ENCODE assay signal across 8 mouse cellular contexts in the genomic region with DNA sequence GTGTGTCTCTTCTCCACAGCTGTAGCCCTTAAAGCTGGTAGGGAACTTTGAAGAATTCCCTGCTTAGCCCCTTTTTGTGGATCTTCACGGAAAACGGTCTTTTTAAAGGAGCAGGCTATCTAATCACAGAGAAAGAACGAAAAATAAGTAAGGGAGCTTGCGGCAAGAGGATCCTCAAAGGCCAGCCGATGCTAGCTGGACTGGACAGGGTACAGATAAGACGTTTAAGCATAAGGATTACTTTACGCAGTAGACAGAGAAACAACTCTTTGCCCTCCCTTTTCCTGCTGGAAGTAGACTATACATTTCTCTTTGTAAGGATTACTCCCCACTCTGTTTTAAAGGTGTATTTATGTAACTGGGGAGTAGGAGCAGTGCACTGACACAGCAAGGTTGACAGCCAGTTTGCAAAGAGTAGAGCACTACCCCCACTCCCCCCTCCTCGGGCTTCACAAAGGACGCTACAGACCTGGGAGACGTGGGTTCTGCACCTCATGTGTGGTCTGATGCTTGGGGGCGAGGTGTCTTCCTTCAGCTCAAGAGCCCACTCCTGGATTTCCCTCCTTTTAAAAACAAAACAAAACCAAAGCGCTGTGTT. TPM values are rescaled to one million over a fixed set of nuclear protein-coding genes. Genes with fewer than 3 reads are reported as not detected.
DNase-seq lines count a peak whose midpoint lies in the region; ATAC-seq lines count a peak whose summit lies in the region.

No protein-coding gene starts in this region.

- peak; percentile 41 for DNase-seq in adrenal gland, postnatal 14 days
- DNase-seq in adrenal gland, postnatal 25 days = no peak
- DNase-seq in spleen, adult 12 weeks (ENCODE audit: low spot score) = peak; percentile 8
- DNase-seq in spleen, postnatal 36 days (ENCODE audit: low spot score in 2 of 2) = no peak
- DNase-seq in hindbrain, embryonic 11.5 days (ENCODE audit: low spot score) = peak; percentile 29
- no peak for DNase-seq in gastrocnemius, postnatal 36 days
- no peak for DNase-seq in layer of hippocampus, adult 18-20 months (ENCODE audit: low spot score in 2 of 2)

- peak overlapping the region; percentile 62; the same call in 1 of the 2 replicates for H3K4me3 ChIP-seq in hindbrain, embryonic 11.5 days (ENCODE audit: low read depth, low read length)

- 0 out of 2 replicates have a peak overlapping the region, but pooled peaks have one; percentile 21 for H3K9ac ChIP-seq in hindbrain, embryonic 11.5 days (ENCODE audit: low read depth, low read length)

- intact Hi-C loops in gastrocnemius, postnatal 36 days (cut with DNase I) = loop anchor here (5.0 kb wide), 1 partner anchor 60 kb away; the partner anchor contains the start of gene Epb41l2

- H3K27ac ChIP-seq in hindbrain, embryonic 11.5 days (ENCODE audit: low read depth, low read length) = no peak overlapping the region

- H3K4me2 ChIP-seq in hindbrain, embryonic 11.5 days (replicated peaks; ENCODE audit: low read depth, low read length) = peak overlapping the region; percentile 65

- no peaks in the 10 kb centered on the region for H3K36me3 ChIP-seq in hindbrain, embryonic 11.5 days (ENCODE audit: control insufficient read depth, insufficient read depth, low read length)

- WGBS in hindbrain, embryonic 11.5 days = 46% methylated on average over 12 of the region's 12 CpGs

- ATAC-seq in hindbrain, embryonic 11.5 days (ENCODE audit: low FRiP score) = no peak
- ATAC-seq in megakaryocyte progenitor cell, adult 5-6 weeks (replicated peaks; ENCODE audit: poor library complexity) = 0 out of 2 replicates have a peak, but pooled peaks have one; percentile 1

- no peaks in the 10 kb centered on the region for H3K27me3 ChIP-seq in hindbrain, embryonic 11.5 days (ENCODE audit: control insufficient read depth, insufficient read depth, low read length)

- H3K4me1 ChIP-seq in hindbrain, embryonic 11.5 days (replicated peaks; ENCODE audit: control insufficient read depth, insufficient read depth, low read length) = no peaks in the 10 kb centered on the region

- no peaks in the 10 kb centered on the region for H3K9me3 ChIP-seq in hindbrain, embryonic 11.5 days (ENCODE audit: control insufficient read depth, low read length)

RNA-seq across cellular contexts. Expression of gene Akap7, which starts 9.9 kb away (rescaled TPM):
- 65.2 and 68.4 TPM in 2 replicates for total RNA-seq in adrenal gland, postnatal 14 days (2021)
- 63.4 and 86.2 TPM in 2 replicates for total RNA-seq in adrenal gland, postnatal 25 days (2021)
- polyA plus RNA-seq in hindbrain, embryonic 11.5 days (2014; fragmentation: Nextera tagmentation; extraction: Ambion mirVana) = 17.7 and 22.6 TPM in 2 replicates
- 17.2 and 19.3 TPM in 2 replicates for total RNA-seq in megakaryocyte progenitor cell, adult 5-6 weeks (2015)
- total RNA-seq in megakaryocyte progenitor cell, adult 5-6 weeks (2017) = 18.8 and 24.4 TPM in 2 replicates
- total RNA-seq in gastrocnemius, postnatal 36 days (2021) = 10 to 100 TPM; 18.6 to 23.3 TPM
- total RNA-seq in layer of hippocampus, adult 18-20 months (2021) = 10 to 100 TPM; 51.0 to 53.3 TPM

Comparison
In these comparisons a context has a peak if more than half of its experiments do, and no peak if none do; other contexts are left out.
1. DNase-seq: peak in adrenal gland, postnatal 14 days (single experiment), spleen, adult 12 weeks (single experiment) and hindbrain, embryonic 11.5 days (single experiment); none in adrenal gland, postnatal 25 days (single experiment), spleen, postnatal 36 days (0 of 2), gastrocnemius, postnatal 36 days (0 of 2) and layer of hippocampus, adult 18-20 months (0 of 2).